Comparison of ENCODE assay signal across 16 mouse cellular contexts in the genomic region with DNA sequence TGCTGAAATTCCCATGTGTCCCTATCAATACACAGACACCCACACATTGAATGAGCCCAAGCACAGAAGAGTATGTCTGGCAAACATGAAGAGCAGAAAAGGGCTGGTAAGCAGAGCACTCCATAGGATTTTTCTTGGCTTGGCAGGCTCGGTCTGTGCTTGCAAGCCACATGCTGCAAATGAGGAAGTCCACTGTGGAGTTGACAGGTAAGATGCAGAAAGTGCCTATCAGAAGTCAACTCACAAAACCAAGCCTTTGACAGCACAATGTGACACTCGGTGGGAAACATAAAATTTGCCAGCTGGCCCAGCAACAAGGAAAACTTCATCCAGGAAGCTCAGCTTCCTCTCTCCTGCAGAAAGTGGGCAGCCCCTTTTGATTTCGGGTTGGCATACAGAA.
DNase-seq lines count a peak whose midpoint lies in the region; ATAC-seq and TF ChIP-seq lines count a peak whose summit lies in the region.
"Had no signal": no experiment of that assay in that cellular context is flagged by ENCODE, and none has a peak within 500 bp of the region (broad histone marks: within the 10 kb centered on the region; RNA-seq: fewer than 3 reads in every experiment).

No protein-coding gene starts in this region.

- no peaks in the 10 kb centered on the region for H3K4me1 ChIP-seq in forebrain, embryonic 13.5 days
- no peaks in the 10 kb centered on the region for H3K4me1 ChIP-seq in forebrain, embryonic 11.5 days (replicated peaks; ENCODE audit: control insufficient read depth, insufficient read depth, low read length)
- H3K4me1 ChIP-seq in neural tube, embryonic 15.5 days, result no peaks in the 10 kb centered on the region
- H3K4me1 ChIP-seq in liver, postnatal 0 days (ENCODE audit: insufficient read depth), result no peaks in the 10 kb centered on the region
- H3K4me1 ChIP-seq: embryonic facial prominence, embryonic 13.5 days; limb, embryonic 15.5 days; lung, embryonic 15.5 days; megakaryocyte, embryonic 14.5 days had no signal

- 0 out of 2 replicates have a peak overlapping the region, but pooled peaks have one; percentile 10 for H3K27ac ChIP-seq in forebrain, embryonic 13.5 days
- no peak overlapping the region for H3K27ac ChIP-seq in forebrain, embryonic 11.5 days (ENCODE audit: low read depth, low read length)
- H3K27ac ChIP-seq in neural tube, embryonic 15.5 days (replicated peaks), result no peak overlapping the region
- no peak overlapping the region for H3K27ac ChIP-seq in liver, postnatal 0 days (ENCODE audit: low read depth)
- H3K27ac ChIP-seq: embryonic facial prominence, embryonic 13.5 days; limb, embryonic 15.5 days; lung, embryonic 15.5 days had no signal

- H3K36me3 ChIP-seq in forebrain, embryonic 13.5 days (ENCODE audit: poor library complexity, severe bottlenecking), result no peaks in the 10 kb centered on the region
- no peaks in the 10 kb centered on the region for H3K36me3 ChIP-seq in forebrain, embryonic 11.5 days (ENCODE audit: control insufficient read depth, insufficient read depth, low read length)
- H3K36me3 ChIP-seq in neural tube, embryonic 15.5 days, result no peaks in the 10 kb centered on the region
- H3K36me3 ChIP-seq in liver, postnatal 0 days (replicated peaks; ENCODE audit: insufficient read depth, low read length), result no peaks in the 10 kb centered on the region
- H3K36me3 ChIP-seq: embryonic facial prominence, embryonic 13.5 days; limb, embryonic 15.5 days; lung, embryonic 15.5 days had no signal

- no peaks in the 10 kb centered on the region for H3K27me3 ChIP-seq in forebrain, embryonic 13.5 days
- no peaks in the 10 kb centered on the region for H3K27me3 ChIP-seq in forebrain, embryonic 11.5 days (ENCODE audit: control insufficient read depth, insufficient read depth, low read length)
- H3K27me3 ChIP-seq in neural tube, embryonic 15.5 days (replicated peaks), result no peaks in the 10 kb centered on the region
- no peaks in the 10 kb centered on the region for H3K27me3 ChIP-seq in liver, postnatal 0 days (ENCODE audit: insufficient read depth, low read length)
- H3K27me3 ChIP-seq: embryonic facial prominence, embryonic 13.5 days; limb, embryonic 15.5 days; lung, embryonic 15.5 days; megakaryocyte, embryonic 14.5 days had no signal

- TF ChIP-seq EP300 in liver, postnatal 0 days (IDR thresholded peaks at IDR 0.05; ENCODE audit: low read depth), result no peak

- H3K4me2 ChIP-seq in forebrain, embryonic 13.5 days, result no peak overlapping the region
- H3K4me2 ChIP-seq in forebrain, embryonic 11.5 days (ENCODE audit: low read depth, low read length, severe bottlenecking), result no peak overlapping the region
- no peak overlapping the region for H3K4me2 ChIP-seq in neural tube, embryonic 15.5 days
- no peak overlapping the region for H3K4me2 ChIP-seq in liver, postnatal 0 days (ENCODE audit: low read depth, low read length)
- H3K4me2 ChIP-seq: embryonic facial prominence, embryonic 13.5 days; limb, embryonic 15.5 days; lung, embryonic 15.5 days had no signal

- 60% methylated on average over 3 of the region's 3 CpGs for WGBS in forebrain, embryonic 13.5 days
- 76% methylated on average over 3 of the region's 3 CpGs for WGBS in forebrain, embryonic 11.5 days
- WGBS in neural tube, embryonic 15.5 days, result 63% methylated on average over 3 of the region's 3 CpGs
- WGBS in liver, postnatal 0 days (ENCODE audit: insufficient replicate concordance), result 39% methylated on average over 3 of the region's 3 CpGs

- ATAC-seq in forebrain, embryonic 13.5 days, result peak; percentile 45; the same call in 1 of the 2 replicates
- ATAC-seq in forebrain, embryonic 11.5 days (replicated peaks; ENCODE audit: low FRiP score), result no peak
- ATAC-seq in neural tube, embryonic 15.5 days (ENCODE audit: low FRiP score), result no peak
- no peak for ATAC-seq in liver, postnatal 0 days

- H3K9ac ChIP-seq in forebrain, embryonic 13.5 days, result no peak overlapping the region
- H3K9ac ChIP-seq in forebrain, embryonic 11.5 days (ENCODE audit: low read length), result no peak overlapping the region
- H3K9ac ChIP-seq in neural tube, embryonic 15.5 days (replicated peaks), result no peak overlapping the region
- no peak overlapping the region for H3K9ac ChIP-seq in liver, postnatal 0 days (replicated peaks)
- H3K9ac ChIP-seq: embryonic facial prominence, embryonic 13.5 days; limb, embryonic 15.5 days; lung, embryonic 15.5 days had no signal

- no peak overlapping the region for H3K4me3 ChIP-seq in forebrain, embryonic 13.5 days
- H3K4me3 ChIP-seq in forebrain, embryonic 11.5 days (ENCODE audit: low read depth, low read length), result no peak overlapping the region
- no peak overlapping the region for H3K4me3 ChIP-seq in neural tube, embryonic 15.5 days (replicated peaks)
- no peak overlapping the region for H3K4me3 ChIP-seq in liver, postnatal 0 days (ENCODE audit: low read depth, low read length)
- H3K4me3 ChIP-seq: embryonic facial prominence, embryonic 13.5 days; limb, embryonic 15.5 days; lung, embryonic 15.5 days; megakaryocyte, embryonic 14.5 days had no signal

- no peak for DNase-seq in forebrain, embryonic 11.5 days (ENCODE audit: low spot score)
- peak; percentile 24 to 50 for DNase-seq in layer of hippocampus, adult 18-20 months (ENCODE audit: low spot score in 2 of 2)
- DNase-seq in layer of hippocampus, adult 9-10 months (ENCODE audit: low spot score), result no peak
- peak; percentile 20 for DNase-seq in brain, embryonic 18.5 days (ENCODE audit: low read depth, low spot score)
- peak; percentile 14 for DNase-seq in layer of hippocampus, adult 9-11 months
- DNase-seq in liver, postnatal 0 days, result no peak
- DNase-seq: adrenal gland, postnatal 25 days; heart, postnatal 4 days; kidney, adult 2 months; thymus, adult 2 months had no signal

- no peaks in the 10 kb centered on the region; the same call in 1 of the 2 replicates for H3K9me3 ChIP-seq in forebrain, embryonic 13.5 days (replicated peaks)
- H3K9me3 ChIP-seq in forebrain, embryonic 11.5 days (ENCODE audit: control insufficient read depth, low read length), result no peaks in the 10 kb centered on the region
- no peaks in the 10 kb centered on the region for H3K9me3 ChIP-seq in neural tube, embryonic 15.5 days (replicated peaks)
- H3K9me3 ChIP-seq in liver, postnatal 0 days (ENCODE audit: low read length), result no peaks in the 10 kb centered on the region
- H3K9me3 ChIP-seq: embryonic facial prominence, embryonic 13.5 days; limb, embryonic 15.5 days; lung, embryonic 15.5 days had no signal

- TF ChIP-seq CTCF in liver, postnatal 0 days (IDR thresholded peaks at IDR 0.05; ENCODE audit: low read depth), result no peak

Comparison
In these comparisons a context has a peak if more than half of its experiments do, and no peak if none do; other contexts are left out.
1. DNase-seq: peak in layer of hippocampus, adult 18-20 months (2 of 2), brain, embryonic 18.5 days (single experiment) and layer of hippocampus, adult 9-11 months (single experiment); none in forebrain, embryonic 11.5 days (single experiment), layer of hippocampus, adult 9-10 months (single experiment) and liver, postnatal 0 days (single experiment).